Mouse (Mus musculus): ENCODE results near the gene C1ql1. TPM values are rescaled to one million over a fixed set of nuclear protein-coding genes. Genes with fewer than 3 reads are reported as not detected.

The C1ql1 gene
- polyA plus RNA-seq, 1 experiment from 2014 or later: 2.5 TPM

DNA sequence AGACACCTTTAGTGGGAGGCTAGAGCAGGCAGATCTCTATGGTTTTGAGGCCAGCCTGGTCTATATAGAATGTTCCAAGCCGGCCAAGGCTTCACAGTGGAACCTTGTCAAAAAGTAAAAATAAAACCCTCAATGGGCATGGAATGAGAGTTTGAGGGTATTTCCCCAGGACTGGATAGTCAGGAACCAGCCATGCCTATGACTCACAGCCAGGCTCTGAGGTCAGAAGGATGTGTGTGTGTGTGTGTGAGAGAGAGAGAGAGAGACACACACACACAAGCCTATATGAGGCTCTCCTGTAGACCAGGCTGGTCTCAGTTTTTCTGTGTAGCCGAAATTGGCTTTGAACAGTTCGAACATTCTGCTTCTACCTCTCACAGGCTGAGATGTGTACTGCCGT lies 51.8 kb downstream of the C1ql1 start:
- ATAC-seq (ENCODE audit: low FRiP score, low TSS enrichment): no peak
- H3K9ac ChIP-seq (replicated peaks; ENCODE audit: low read length): no peak overlapping the region
- H3K36me3 ChIP-seq (ENCODE audit: insufficient read depth, low read length): no peaks in the 10 kb centered on the region
- no peak overlapping the region for H3K4me3 ChIP-seq (ENCODE audit: low read length)
- H3K9me3 ChIP-seq (ENCODE audit: low read length): no peaks in the 10 kb centered on the region
- 0 out of 2 replicates have a peak, but pooled peaks cover 6% of the 10 kb centered on the region for H3K4me1 ChIP-seq (ENCODE audit: insufficient read depth, low read length)
- WGBS: 89% methylated on average over 4 of the region's 4 CpGs
- no peak overlapping the region for H3K27ac ChIP-seq (ENCODE audit: low read length)
- H3K4me2 ChIP-seq (replicated peaks; ENCODE audit: low read depth, low read length): no peak overlapping the region
- peaks cover 19% of the 10 kb centered on the region; the same call in 1 of the 2 replicates for H3K27me3 ChIP-seq (ENCODE audit: insufficient read depth, low read length)

DNA sequence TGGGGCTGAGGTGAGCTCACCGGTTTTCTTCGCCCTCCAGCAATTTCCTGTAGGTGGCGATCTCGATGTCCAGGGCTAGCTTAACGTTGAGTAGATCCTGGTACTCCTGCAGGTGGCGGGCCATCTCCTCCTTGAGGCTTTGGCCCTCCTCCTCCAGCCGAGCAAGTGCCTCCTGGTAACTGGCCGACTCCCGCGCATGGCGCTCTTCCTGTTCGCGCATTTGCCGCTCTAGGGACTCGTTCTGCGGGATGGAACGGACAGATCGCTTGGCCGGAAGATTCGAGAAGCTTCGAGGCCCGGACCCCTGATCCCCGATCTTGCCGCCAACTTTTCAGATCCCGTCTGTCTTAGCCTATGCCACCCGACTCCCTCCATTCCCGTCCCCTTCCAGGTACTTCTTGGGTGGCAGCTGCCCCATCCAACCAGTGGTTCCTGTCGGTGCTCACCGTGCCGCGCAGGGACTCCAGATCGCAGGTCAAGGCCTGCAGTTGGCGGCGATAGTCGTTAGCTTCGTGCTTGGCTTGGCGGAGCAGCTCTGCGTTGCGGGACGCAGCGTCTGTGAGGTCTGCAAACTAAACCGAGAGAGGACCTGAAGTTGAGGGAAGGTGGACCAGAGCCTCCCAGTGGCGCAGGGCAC lies 53.4 kb downstream of the C1ql1 start:
- Histone ChIP-seq H3K9ac (replicated peaks; ENCODE audit: low read length) (peak overlapping the region; percentile 72), H3K27me3 (ENCODE audit: insufficient read depth, low read length) (peaks cover 19% of the 10 kb centered on the region; the same call in 1 of the 2 replicates), H3K4me3 (ENCODE audit: low read length) (peak overlapping the region; percentile 47), H3K9me3 (ENCODE audit: low read length) (no peaks in the 10 kb centered on the region), H3K27ac (ENCODE audit: low read length) (no peak overlapping the region), H3K36me3 (ENCODE audit: insufficient read depth, low read length) (no peaks in the 10 kb centered on the region), H3K4me2 (replicated peaks; ENCODE audit: low read depth, low read length) (peak overlapping the region; percentile 81), H3K4me1 (ENCODE audit: insufficient read depth, low read length) (0 out of 2 replicates have a peak, but pooled peaks cover 6% of the 10 kb centered on the region)
- ATAC-seq (ENCODE audit: low FRiP score, low TSS enrichment): peak; percentile 90
- WGBS: 3% methylated on average over 43 of the region's 43 CpGs

DNA sequence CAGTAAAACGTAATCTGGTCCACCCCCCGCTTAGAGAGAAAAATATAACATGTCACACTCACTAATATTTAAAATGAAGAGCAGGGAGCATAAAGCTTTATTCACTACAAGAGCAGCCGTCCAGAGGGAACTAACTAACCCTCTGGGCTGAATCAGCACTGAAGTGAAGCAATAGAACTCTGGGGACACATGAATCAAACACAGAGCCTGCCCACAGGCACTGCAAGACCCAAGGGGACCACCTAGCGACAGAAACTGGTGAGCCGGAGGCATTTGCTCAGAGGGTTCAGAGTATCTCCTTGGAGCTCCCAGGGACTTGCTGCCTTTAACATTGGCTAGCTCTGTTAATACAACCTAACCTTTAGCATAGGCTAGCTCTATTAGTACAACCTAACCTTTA lies 56.4 kb downstream of the C1ql1 start:
- Histone ChIP-seq H3K27me3 (ENCODE audit: insufficient read depth, low read length) (peaks cover 9% of the 10 kb centered on the region; the same call in 1 of the 2 replicates), H3K4me3 (ENCODE audit: low read length) (no peak overlapping the region)
- 60% methylated on average over 5 of the region's 5 CpGs for WGBS

More for the DNA sequence above, 56.4 kb downstream of the C1ql1 start:
- no peaks in the 10 kb centered on the region for H3K36me3 ChIP-seq (ENCODE audit: insufficient read depth, low read length)
- no peak for ATAC-seq (ENCODE audit: low FRiP score, low TSS enrichment)
- no peak overlapping the region for H3K4me2 ChIP-seq (replicated peaks; ENCODE audit: low read depth, low read length)
- H3K27ac ChIP-seq (ENCODE audit: low read length): no peak overlapping the region
- H3K9me3 ChIP-seq (ENCODE audit: low read length): no peaks in the 10 kb centered on the region
- H3K9ac ChIP-seq (replicated peaks; ENCODE audit: low read length): no peak overlapping the region
- H3K4me1 ChIP-seq (ENCODE audit: insufficient read depth, low read length): no peaks in the 10 kb centered on the region

Other genes starting within 250 kb of the C1ql1 start
- gene Ccdc43, start 248.9 kb downstream of the C1ql1 start, polyA plus RNA-seq (2015; fragmentation: Nextera tagmentation; extraction: Ambion mirVana): 51.9 and 52.1 TPM in 2 replicates
- 8.7 and 8.8 TPM in 2 replicates for gene Adam11, start 185.2 kb downstream of the C1ql1 start, polyA plus RNA-seq (2015; fragmentation: Nextera tagmentation; extraction: Ambion mirVana)
- 54.5 and 55.4 TPM in 2 replicates for gene Gjc1, start 127.0 kb downstream of the C1ql1 start, polyA plus RNA-seq (2015; fragmentation: Nextera tagmentation; extraction: Ambion mirVana)
- gene Higd1b, start 110.8 kb downstream of the C1ql1 start, polyA plus RNA-seq (2015; fragmentation: Nextera tagmentation; extraction: Ambion mirVana): 0.42 and 2.5 TPM in 2 replicates
- 222 and 236 TPM in 2 replicates for gene Eftud2, start 65.7 kb downstream of the C1ql1 start, polyA plus RNA-seq (2015; fragmentation: Nextera tagmentation; extraction: Ambion mirVana)
- gene Ccdc103, start 65.5 kb downstream of the C1ql1 start, polyA plus RNA-seq (2015; fragmentation: Nextera tagmentation; extraction: Ambion mirVana): 1.9 and 2.1 TPM in 2 replicates
- gene Fam187a, start 61.5 kb downstream of the C1ql1 start, polyA plus RNA-seq (2015; fragmentation: Nextera tagmentation; extraction: Ambion mirVana): not detected in 2 replicates
- gene Gfap, start 45.8 kb downstream of the C1ql1 start, polyA plus RNA-seq (2015; fragmentation: Nextera tagmentation; extraction: Ambion mirVana): 0.41 and 0.50 TPM in 2 replicates
- gene Kif18b, start 21.6 kb downstream of the C1ql1 start, polyA plus RNA-seq (2015; fragmentation: Nextera tagmentation; extraction: Ambion mirVana): 11.5 and 12.6 TPM in 2 replicates
- gene Nmt1, start 81.5 kb upstream of the C1ql1 start, polyA plus RNA-seq (2015; fragmentation: Nextera tagmentation; extraction: Ambion mirVana): 50.7 and 51.9 TPM in 2 replicates
- gene Dcakd, start 81.6 kb upstream of the C1ql1 start, polyA plus RNA-seq (2015; fragmentation: Nextera tagmentation; extraction: Ambion mirVana): 161 and 201 TPM in 2 replicates
- 8.2 and 8.7 TPM in 2 replicates for gene Plcd3, start 155.0 kb upstream of the C1ql1 start, polyA plus RNA-seq (2015; fragmentation: Nextera tagmentation; extraction: Ambion mirVana)
- 28.7 and 29.9 TPM in 2 replicates for gene Acbd4, start 155.0 kb upstream of the C1ql1 start, polyA plus RNA-seq (2015; fragmentation: Nextera tagmentation; extraction: Ambion mirVana)
- 5.5 and 6.6 TPM in 2 replicates for gene Hexim1, start 169.5 kb upstream of the C1ql1 start, polyA plus RNA-seq (2015; fragmentation: Nextera tagmentation; extraction: Ambion mirVana)
- gene Hexim2, start 185.7 kb upstream of the C1ql1 start, polyA plus RNA-seq (2015; fragmentation: Nextera tagmentation; extraction: Ambion mirVana): 11.3 and 11.8 TPM in 2 replicates
- 2.4 and 3.4 TPM in 2 replicates for gene Fmnl1, start 224.4 kb upstream of the C1ql1 start, polyA plus RNA-seq (2015; fragmentation: Nextera tagmentation; extraction: Ambion mirVana)

Data from kidney, embryonic 16.5 days (tissue).